Mouse (Mus musculus) stomach, postnatal 0 days (tissue): ENCODE data around the gene Trp53.

Source experiments
- CTCF ChIP-seq: IDR thresholded peaks from 2 replicates; pipeline ENCODE4 v1.5.1; 2016; ENCODE audit warnings: antibody characterized with exemption, low read depth, mild to moderate bottlenecking, moderate library complexity
- EP300 ChIP-seq: optimal IDR thresholded peaks from 2 replicates; pipeline ENCODE3; 2016; ENCODE audit warnings: antibody characterized with exemption

DNA sequence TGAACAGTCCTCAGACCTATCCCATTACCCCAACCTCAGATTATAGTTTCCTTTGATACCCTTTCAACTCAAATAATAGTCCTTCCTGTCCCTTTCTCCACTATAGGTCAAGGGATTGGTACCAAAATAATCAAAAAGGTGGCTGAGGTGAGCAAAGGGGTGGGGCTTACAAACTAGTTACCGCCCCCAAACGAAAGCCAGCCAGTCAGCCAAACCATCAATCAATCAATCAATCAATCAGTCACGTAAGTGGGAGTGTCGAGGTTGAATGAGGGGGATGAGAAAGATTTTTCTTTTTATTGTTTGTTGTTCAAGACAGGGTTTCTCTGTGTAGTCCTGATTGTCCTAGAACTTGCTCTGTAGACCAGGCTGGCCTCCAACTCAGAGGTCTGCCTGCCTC lies 42.8 kb downstream of the Trp53 start:
- TF ChIP-seq EP300 (no peak), CTCF (no peak)
